ENCODE assay signal across 29 mouse cellular contexts in the genomic region with DNA sequence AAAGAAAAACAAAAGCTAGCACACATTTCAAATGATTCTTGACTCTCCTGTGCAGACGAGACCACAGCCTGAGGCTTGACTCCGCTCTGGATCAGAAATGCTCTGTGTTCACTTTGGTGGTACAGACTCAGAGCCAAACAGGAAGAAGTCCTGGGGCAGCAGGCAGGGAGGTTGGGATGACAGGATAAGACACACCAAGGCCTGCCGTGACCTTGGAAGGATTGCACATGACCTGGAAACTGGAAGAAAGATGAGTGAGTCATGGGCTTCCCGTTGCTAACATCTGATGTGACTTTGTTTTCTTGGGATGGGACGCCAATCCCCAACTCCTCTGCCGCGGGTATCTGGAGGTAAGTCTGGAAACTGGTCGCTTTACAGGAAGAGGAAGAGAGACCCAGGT. TPM values are rescaled to one million over a fixed set of nuclear protein-coding genes. Genes with fewer than 3 reads are reported as not detected.
DNase-seq lines count a peak whose midpoint lies in the region; ATAC-seq lines count a peak whose summit lies in the region.
"Had no signal": no experiment of that assay in that cellular context is flagged by ENCODE, and none has a peak within 500 bp of the region (broad histone marks: within the 10 kb centered on the region; RNA-seq: fewer than 3 reads in every experiment).

No protein-coding gene starts in this region.

- peaks cover 18% of the 10 kb centered on the region for H3K27me3 ChIP-seq in heart, embryonic 12.5 days (replicated peaks)
- peaks cover 44% of the 10 kb centered on the region for H3K27me3 ChIP-seq in midbrain, embryonic 10.5 days (ENCODE audit: low read depth, poor library complexity, severe bottlenecking)

- 53% methylated on average over 8 of the region's 8 CpGs for WGBS in heart, embryonic 12.5 days
- WGBS in midbrain, embryonic 10.5 days = 72% methylated on average over 8 of the region's 8 CpGs

- ATAC-seq in heart, embryonic 12.5 days (ENCODE audit: insufficient number of reproducible peaks, low FRiP score) = 0 out of 2 replicates have a peak, but pooled peaks have one; percentile 14
- ATAC-seq: forebrain, postnatal 0 days; hindbrain, embryonic 16.5 days had no signal

- intact Hi-C loops in heart, postnatal 25 days (cut with DNase I) = no loop called here

- no peak overlapping the region for H3K9ac ChIP-seq in heart, embryonic 12.5 days
- H3K9ac ChIP-seq: embryonic facial prominence, embryonic 13.5 days; forebrain, postnatal 0 days; limb, embryonic 13.5 days; liver, postnatal 0 days; midbrain, embryonic 12.5 days; neural tube, embryonic 13.5 days had no signal

- no peak overlapping the region for H3K4me2 ChIP-seq in heart, embryonic 12.5 days
- H3K4me2 ChIP-seq: embryonic facial prominence, embryonic 13.5 days; limb, embryonic 13.5 days; liver, embryonic 11.5 days; midbrain, embryonic 12.5 days; neural tube, embryonic 13.5 days had no signal

- H3K4me1 ChIP-seq in heart, embryonic 12.5 days (replicated peaks) = peaks cover 27% of the 10 kb centered on the region
- H3K4me1 ChIP-seq in midbrain, embryonic 10.5 days = peaks cover 12% of the 10 kb centered on the region
- H3K4me1 ChIP-seq: limb, embryonic 13.5 days; neural tube, embryonic 13.5 days had no signal

- no peaks in the 10 kb centered on the region for H3K9me3 ChIP-seq in heart, embryonic 12.5 days (replicated peaks)
- H3K9me3 ChIP-seq in midbrain, embryonic 10.5 days (replicated peaks) = no peaks in the 10 kb centered on the region
- H3K9me3 ChIP-seq: embryonic facial prominence, embryonic 13.5 days; limb, embryonic 13.5 days; midbrain, embryonic 12.5 days; neural tube, embryonic 13.5 days had no signal

- no peaks in the 10 kb centered on the region for H3K36me3 ChIP-seq in heart, embryonic 12.5 days
- no peaks in the 10 kb centered on the region for H3K36me3 ChIP-seq in midbrain, embryonic 10.5 days
- H3K36me3 ChIP-seq: embryonic facial prominence, embryonic 13.5 days; limb, embryonic 13.5 days; midbrain, embryonic 12.5 days; neural tube, embryonic 13.5 days had no signal

- DNase-seq in heart, postnatal 25 days (ENCODE audit: low spot score) = no peak
- peak; percentile 48 for DNase-seq in kidney, postnatal 14 days
- DNase-seq in kidney, adult 18-20 months = no peak
- DNase-seq in adrenal gland, postnatal 10 days = peak; percentile 61
- peak; percentile 30 to 64 for DNase-seq in kidney, postnatal 25 days
- no peak for DNase-seq in midbrain, embryonic 10.5 days (ENCODE audit: low spot score)
- DNase-seq in retina, embryonic 14.5 days (ENCODE audit: low spot score) = no peak
- DNase-seq: B cell, adult 2 months; cerebellum, adult 18-20 months; cerebellum, postnatal 10 days; forebrain, postnatal 0 days; gastrocnemius, postnatal 10 days; heart, postnatal 14 days; liver, postnatal 0 days; lung, postnatal 36 days; right cerebral cortex, postnatal 25 days; thymus, postnatal 14 days had no signal

- H3K4me3 ChIP-seq in heart, embryonic 12.5 days = no peak overlapping the region
- H3K4me3 ChIP-seq in midbrain, embryonic 10.5 days = no peak overlapping the region
- H3K4me3 ChIP-seq: embryonic facial prominence, embryonic 13.5 days; limb, embryonic 13.5 days; midbrain, embryonic 12.5 days; myocyte; neural tube, embryonic 13.5 days had no signal

- H3K27ac ChIP-seq in heart, embryonic 12.5 days (ENCODE audit: poor library complexity, severe bottlenecking) = no peak overlapping the region
- H3K27ac ChIP-seq in midbrain, embryonic 10.5 days (replicated peaks) = no peak overlapping the region
- H3K27ac ChIP-seq: embryonic facial prominence, embryonic 13.5 days; limb, embryonic 13.5 days; midbrain, embryonic 12.5 days; neural tube, embryonic 13.5 days had no signal

RNA-seq across cellular contexts. Expression of gene Usp10, which starts 8.2 kb away (rescaled TPM):
- polyA plus RNA-seq in heart, embryonic 12.5 days (2016; fragmentation: Nextera tagmentation; extraction: Ambion mirVana) = 112 and 116 TPM in 2 replicates
- total RNA-seq in heart, postnatal 25 days (2021) = 10 to 100 TPM; 44.4 to 44.8 TPM
- total RNA-seq in adrenal gland, postnatal 10 days (2021) = 100 to 1,000 TPM in 1 of 2 experiments, 10 to 100 TPM in 1; 92.2 to 106 TPM
- 220 and 227 TPM in 2 replicates for polyA plus RNA-seq in midbrain, embryonic 10.5 days (2016; fragmentation: Nextera tagmentation; extraction: Ambion mirVana)

RNA-seq across cellular contexts. Expression of gene Gm20388, which starts 8.7 kb away (rescaled TPM):
- polyA plus RNA-seq in heart, embryonic 12.5 days (2016; fragmentation: Nextera tagmentation; extraction: Ambion mirVana) = 4.0 TPM in 1 of 2 replicates, not detected in the other
- 1 to 10 TPM in 1 of 2 experiments, not detected in 1; 2.7 TPM for total RNA-seq in heart, postnatal 25 days (2021)
- total RNA-seq in adrenal gland, postnatal 10 days (2021) = 1 to 10 TPM; 1.9 to 2.0 TPM
- 7.1 and 7.3 TPM in 2 replicates for polyA plus RNA-seq in midbrain, embryonic 10.5 days (2016; fragmentation: Nextera tagmentation; extraction: Ambion mirVana)
- polyA plus RNA-seq: embryonic facial prominence, embryonic 13.5 days; forebrain, embryonic 11.5 days; forebrain, postnatal 0 days; heart, embryonic 14.5 days; liver, postnatal 0 days; lung, embryonic 16.5 days; midbrain, embryonic 12.5 days; midbrain, postnatal 0 days had no signal

RNA-seq across cellular contexts. Expression of gene Klhl36, which starts 39.9 kb away (rescaled TPM):
- 10.3 and 12.5 TPM in 2 replicates for polyA plus RNA-seq in heart, embryonic 12.5 days (2016; fragmentation: Nextera tagmentation; extraction: Ambion mirVana)
- 1 to 10 TPM; 2.3 to 3.3 TPM for total RNA-seq in heart, postnatal 25 days (2021)
- total RNA-seq in adrenal gland, postnatal 10 days (2021) = 10 to 100 TPM in 1 of 2 experiments, 1 to 10 TPM in 1; 7.3 to 11.2 TPM
- polyA plus RNA-seq in midbrain, embryonic 10.5 days (2016; fragmentation: Nextera tagmentation; extraction: Ambion mirVana) = 12.8 and 13.0 TPM in 2 replicates

Comparison
In these comparisons a context has a peak if more than half of its experiments do, and no peak if none do; other contexts are left out.
1. DNase-seq: peak in kidney, postnatal 14 days (single experiment), adrenal gland, postnatal 10 days (single experiment) and kidney, postnatal 25 days (2 of 2); none in heart, postnatal 25 days (single experiment), kidney, adult 18-20 months (single experiment), midbrain, embryonic 10.5 days (single experiment) and retina, embryonic 14.5 days (single experiment).